23 mouse cellular contexts compared by ENCODE assay signal in genomic region chr13:79044657-79045056, GRCm38 (mm10).
DNase-seq lines count a peak whose midpoint lies in the region; ATAC-seq lines count a peak whose summit lies in the region.
"Had no signal": no experiment of that assay in that cellular context is flagged by ENCODE, and none has a peak within 500 bp of the region (broad histone marks: within the 10 kb centered on the region; RNA-seq: fewer than 3 reads in every experiment).

No protein-coding gene starts in this region.

- WGBS in midbrain, embryonic 11.5 days = 49% methylated on average over 5 of the region's 5 CpGs
- 49% methylated on average over 5 of the region's 5 CpGs for WGBS in midbrain, embryonic 16.5 days

- no peak for ATAC-seq in midbrain, embryonic 11.5 days (ENCODE audit: low FRiP score)
- ATAC-seq in midbrain, embryonic 16.5 days = no peak
- ATAC-seq: forebrain, embryonic 14.5 days; forebrain, embryonic 16.5 days had no signal

- no peak overlapping the region for H3K9ac ChIP-seq in midbrain, embryonic 11.5 days (ENCODE audit: low read length)
- H3K9ac ChIP-seq in midbrain, embryonic 16.5 days (ENCODE audit: low read depth, low read length) = no peak overlapping the region
- H3K9ac ChIP-seq: embryonic facial prominence, embryonic 13.5 days; embryonic facial prominence, embryonic 15.5 days; forebrain, embryonic 12.5 days had no signal

- no peaks in the 10 kb centered on the region for H3K27me3 ChIP-seq in midbrain, embryonic 11.5 days (ENCODE audit: control insufficient read depth, insufficient read depth, low read length)
- H3K27me3 ChIP-seq in midbrain, embryonic 16.5 days (ENCODE audit: control insufficient read depth, insufficient read depth, low read depth, low read length) = no peaks in the 10 kb centered on the region
- H3K27me3 ChIP-seq: embryonic facial prominence, embryonic 13.5 days; embryonic facial prominence, embryonic 15.5 days; forebrain, embryonic 12.5 days had no signal

- H3K4me3 ChIP-seq in midbrain, embryonic 11.5 days (ENCODE audit: low read depth, low read length) = no peak overlapping the region
- no peak overlapping the region for H3K4me3 ChIP-seq in midbrain, embryonic 16.5 days (ENCODE audit: low read depth, low read length)
- H3K4me3 ChIP-seq: embryonic facial prominence, embryonic 13.5 days; embryonic facial prominence, embryonic 15.5 days; erythroblast, embryonic 14.5 days; forebrain, embryonic 10.5 days; forebrain, embryonic 12.5 days had no signal

- peak; percentile 41 for DNase-seq in heart, adult 11 months
- DNase-seq in heart, adult 9 months (ENCODE audit: low spot score in 2 of 2) = no peak
- DNase-seq in midbrain, embryonic 11.5 days (ENCODE audit: low spot score, missing footprints) = peak; percentile 60
- DNase-seq in telencephalon, adult 2 months (ENCODE audit: low read depth, low spot score) = peak; percentile 45
- no peak for DNase-seq in adrenal gland, adult (ENCODE audit: inconsistent age in 2 of 2, low spot score in 1 of 2)
- DNase-seq: adrenal gland, adult 8-10 months; adrenal gland, postnatal 14 days; adrenal gland, postnatal 36 days; cerebellum, adult 11 months; cerebellum, adult 18-20 months; cerebellum, adult 8-10 months; cerebellum, adult 9-11 months; cerebellum, postnatal 14 days; cerebellum, postnatal 36 days; embryo, embryonic 11 days had no signal

- no peaks in the 10 kb centered on the region for H3K4me1 ChIP-seq in midbrain, embryonic 11.5 days (ENCODE audit: control insufficient read depth, insufficient read depth, low read length)
- no peaks in the 10 kb centered on the region for H3K4me1 ChIP-seq in midbrain, embryonic 16.5 days (ENCODE audit: control insufficient read depth, insufficient read depth, low read length)
- H3K4me1 ChIP-seq: embryonic facial prominence, embryonic 13.5 days; embryonic facial prominence, embryonic 15.5 days; forebrain, embryonic 12.5 days had no signal

- no peaks in the 10 kb centered on the region for H3K36me3 ChIP-seq in midbrain, embryonic 11.5 days (ENCODE audit: control insufficient read depth, insufficient read depth, low read length)
- no peaks in the 10 kb centered on the region for H3K36me3 ChIP-seq in midbrain, embryonic 16.5 days (ENCODE audit: control insufficient read depth, insufficient read depth, low read length)
- H3K36me3 ChIP-seq: embryonic facial prominence, embryonic 13.5 days; embryonic facial prominence, embryonic 15.5 days; forebrain, embryonic 10.5 days; forebrain, embryonic 12.5 days had no signal

- no peak overlapping the region for H3K27ac ChIP-seq in midbrain, embryonic 11.5 days (ENCODE audit: low read depth, low read length)
- H3K27ac ChIP-seq in midbrain, embryonic 16.5 days (ENCODE audit: low read length) = no peak overlapping the region
- H3K27ac ChIP-seq: embryonic facial prominence, embryonic 13.5 days; embryonic facial prominence, embryonic 15.5 days; forebrain, embryonic 10.5 days; forebrain, embryonic 12.5 days had no signal

- H3K4me2 ChIP-seq in midbrain, embryonic 11.5 days = no peak overlapping the region
- H3K4me2 ChIP-seq in midbrain, embryonic 16.5 days (ENCODE audit: low read length) = no peak overlapping the region
- H3K4me2 ChIP-seq: embryonic facial prominence, embryonic 13.5 days; embryonic facial prominence, embryonic 15.5 days; forebrain, embryonic 12.5 days had no signal

- no peaks in the 10 kb centered on the region for H3K9me3 ChIP-seq in midbrain, embryonic 11.5 days (ENCODE audit: control insufficient read depth, low read length)
- no peaks in the 10 kb centered on the region for H3K9me3 ChIP-seq in midbrain, embryonic 16.5 days (replicated peaks; ENCODE audit: control insufficient read depth, low read length, poor library complexity, severe bottlenecking)
- H3K9me3 ChIP-seq: embryonic facial prominence, embryonic 13.5 days; embryonic facial prominence, embryonic 15.5 days; forebrain, embryonic 10.5 days; forebrain, embryonic 12.5 days had no signal

Comparison
In these comparisons a context has a peak if more than half of its experiments do, and no peak if none do; other contexts are left out.
1. DNase-seq: peak in heart, adult 11 months (single experiment), midbrain, embryonic 11.5 days (single experiment) and telencephalon, adult 2 months (single experiment); none in heart, adult 9 months (0 of 2) and adrenal gland, adult (0 of 2).